Comparison of ENCODE assay signal across 36 mouse cellular contexts in genomic region chr14:37027951-37028350, GRCm38 (mm10). TPM values are rescaled to one million over a fixed set of nuclear protein-coding genes. Genes with fewer than 3 reads are reported as not detected.
"Had no signal": no experiment of that assay in that cellular context is flagged by ENCODE, and none has a peak within 500 bp of the region (broad histone marks: within the 10 kb centered on the region; RNA-seq: fewer than 3 reads in every experiment).

No protein-coding gene starts in this region.

- DNase-seq: gastrocnemius, adult 2 months; gastrocnemius, postnatal 10 days; gastrocnemius, postnatal 25 days; heart, adult 18-20 months; heart, postnatal 14 days; heart, postnatal 36 days; kidney, adult 18-20 months; kidney, adult 8-10 months; kidney, postnatal 4 days; liver had no signal

- H3K27me3 ChIP-seq: heart, embryonic 13.5 days; heart, embryonic 15.5 days; hindbrain, embryonic 13.5 days; hindbrain, embryonic 15.5 days; limb, embryonic 12.5 days had no signal

- H3K4me3 ChIP-seq: gastrocnemius, adult 2 months; heart, embryonic 13.5 days; heart, embryonic 15.5 days; hindbrain, embryonic 13.5 days; hindbrain, embryonic 15.5 days; layer of hippocampus, adult 2 months; left cerebral cortex, adult 2 months; limb, embryonic 10.5 days; limb, embryonic 12.5 days had no signal

- H3K36me3 ChIP-seq: heart, embryonic 13.5 days; heart, embryonic 15.5 days; hindbrain, embryonic 13.5 days; hindbrain, embryonic 15.5 days; limb, embryonic 10.5 days; limb, embryonic 12.5 days had no signal

- H3K9me3 ChIP-seq: heart, embryonic 13.5 days; heart, embryonic 15.5 days; hindbrain, embryonic 13.5 days; hindbrain, embryonic 15.5 days; limb, embryonic 10.5 days; limb, embryonic 12.5 days had no signal

- H3K9ac ChIP-seq: heart, embryonic 13.5 days; heart, embryonic 15.5 days; hindbrain, embryonic 13.5 days; hindbrain, embryonic 15.5 days; limb, embryonic 12.5 days; liver, embryonic 14.5 days had no signal

- H3K27ac ChIP-seq: gastrocnemius, adult 2 months; heart, embryonic 13.5 days; heart, embryonic 15.5 days; hindbrain, embryonic 13.5 days; hindbrain, embryonic 15.5 days; hindbrain, postnatal 0 days; layer of hippocampus, adult 2 months; left cerebral cortex, adult 2 months; limb, embryonic 10.5 days; limb, embryonic 12.5 days; liver, embryonic 14.5 days had no signal

- H3K4me2 ChIP-seq: heart, embryonic 11.5 days; heart, embryonic 13.5 days; heart, embryonic 15.5 days; hindbrain, embryonic 13.5 days; hindbrain, embryonic 15.5 days; limb, embryonic 12.5 days had no signal

- ATAC-seq: hindbrain, postnatal 0 days had no signal

- H3K4me1 ChIP-seq: limb, embryonic 10.5 days; limb, embryonic 12.5 days had no signal

RNA-seq across cellular contexts. Expression of gene Rgr, which starts 20.8 kb away (rescaled TPM):
- total RNA-seq: gastrocnemius, adult 2 months; granulocyte monocyte progenitor cell, adult 5-6 weeks; heart, adult 18-20 months; heart, postnatal 14 days; heart, postnatal 36 days; hematopoietic stem cell, adult 5-6 weeks; hindbrain, postnatal 0 days; layer of hippocampus, adult 2 months; layer of hippocampus, postnatal 10 days; layer of hippocampus, postnatal 25 days; left cerebral cortex, adult 2 months; left cerebral cortex, postnatal 14 days; left cerebral cortex, postnatal 36 days had no signal
- polyA plus RNA-seq: heart, embryonic 11.5 days; heart, embryonic 13.5 days; heart, embryonic 15.5 days; heart, postnatal 0 days; hindbrain, embryonic 11.5 days; hindbrain, embryonic 13.5 days; hindbrain, embryonic 15.5 days; hindbrain, postnatal 0 days; intestine, embryonic 14.5 days; kidney, embryonic 14.5 days; kidney, embryonic 16.5 days; limb, embryonic 10.5 days; limb, embryonic 12.5 days; liver, embryonic 14.5 days; liver, embryonic 16.5 days had no signal

RNA-seq across cellular contexts. Expression of gene Lrit1, which starts 26.7 kb away (rescaled TPM):
- total RNA-seq: gastrocnemius, adult 2 months; gastrocnemius, postnatal 10 days; gastrocnemius, postnatal 25 days; granulocyte monocyte progenitor cell, adult 5-6 weeks; heart, adult 18-20 months; heart, postnatal 36 days; hematopoietic stem cell, adult 5-6 weeks; hindbrain, postnatal 0 days; layer of hippocampus, adult 2 months; layer of hippocampus, postnatal 10 days; layer of hippocampus, postnatal 25 days; left cerebral cortex, adult 2 months; left cerebral cortex, postnatal 36 days had no signal
- polyA plus RNA-seq: frontal cortex, adult 2 months; heart, embryonic 11.5 days; heart, embryonic 13.5 days; heart, embryonic 15.5 days; heart, postnatal 0 days; hindbrain, embryonic 11.5 days; hindbrain, embryonic 13.5 days; hindbrain, embryonic 15.5 days; hindbrain, postnatal 0 days; intestine, embryonic 14.5 days; kidney, embryonic 14.5 days; kidney, embryonic 16.5 days; limb, embryonic 10.5 days; limb, embryonic 12.5 days; limb, embryonic 14.5 days; liver, embryonic 14.5 days; liver, embryonic 16.5 days had no signal

RNA-seq across cellular contexts. Expression of gene Lrit2, which starts 39.8 kb away (rescaled TPM):
- total RNA-seq: gastrocnemius, adult 2 months; gastrocnemius, postnatal 10 days; gastrocnemius, postnatal 25 days; gastrocnemius, postnatal 4 days; granulocyte monocyte progenitor cell, adult 5-6 weeks; heart, adult 18-20 months; heart, postnatal 14 days; heart, postnatal 36 days; hematopoietic stem cell, adult 5-6 weeks; hindbrain, postnatal 0 days; layer of hippocampus, adult 2 months; layer of hippocampus, postnatal 10 days; layer of hippocampus, postnatal 25 days; left cerebral cortex, adult 2 months; left cerebral cortex, postnatal 14 days; left cerebral cortex, postnatal 36 days had no signal
- polyA plus RNA-seq: frontal cortex, adult 2 months; heart, embryonic 11.5 days; heart, embryonic 13.5 days; heart, embryonic 15.5 days; heart, postnatal 0 days; hindbrain, embryonic 11.5 days; hindbrain, embryonic 13.5 days; hindbrain, embryonic 15.5 days; hindbrain, postnatal 0 days; intestine, embryonic 14.5 days; kidney, embryonic 14.5 days; kidney, embryonic 16.5 days; limb, embryonic 10.5 days; limb, embryonic 12.5 days; limb, embryonic 14.5 days; liver, embryonic 14.5 days; liver, embryonic 16.5 days had no signal
